ENCODE assay signal across 20 mouse cellular contexts in the genomic region with DNA sequence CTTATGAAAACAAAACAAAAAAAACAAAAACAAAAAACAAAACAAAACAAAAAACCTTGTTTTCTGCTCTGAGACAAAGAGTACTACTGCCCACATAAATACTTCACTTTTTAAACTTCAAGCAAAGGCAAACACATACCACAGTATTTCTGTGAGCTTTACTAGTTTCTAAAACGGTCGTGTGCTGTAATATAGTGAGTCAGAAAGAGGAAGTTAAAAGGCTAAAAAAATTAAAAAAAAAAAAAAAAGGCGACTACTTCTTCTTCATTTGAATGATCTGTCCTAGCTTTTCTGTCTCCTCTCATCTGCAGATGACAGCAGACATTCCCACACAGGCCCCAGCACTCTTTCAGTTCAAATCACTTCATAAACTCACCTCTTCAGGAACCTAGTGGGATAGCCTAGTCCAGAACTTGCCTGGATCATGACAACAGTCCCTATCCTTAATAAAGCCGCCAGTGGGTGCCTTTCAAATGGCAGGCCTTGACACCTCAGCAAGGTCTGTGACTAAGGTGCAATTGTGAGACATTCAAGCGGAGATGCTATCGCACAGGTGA. TPM values are rescaled to one million over a fixed set of nuclear protein-coding genes. Genes with fewer than 3 reads are reported as not detected.
DNase-seq lines count a peak whose midpoint lies in the region; ATAC-seq and TF ChIP-seq lines count a peak whose summit lies in the region.
"Had no signal": no experiment of that assay in that cellular context is flagged by ENCODE, and none has a peak within 500 bp of the region (broad histone marks: within the 10 kb centered on the region; RNA-seq: fewer than 3 reads in every experiment).

No protein-coding gene starts in this region.

- intact Hi-C loops in gastrocnemius, adult 2 months (cut with DNase I): loop anchor here (5.0 kb wide), 1 partner anchor 163 kb away; no protein-coding TSS in a partner anchor

- H3K36me3 ChIP-seq in stomach, embryonic 14.5 days (ENCODE audit: control insufficient read depth, insufficient read depth, low read length): no peaks in the 10 kb centered on the region
- no peaks in the 10 kb centered on the region for H3K36me3 ChIP-seq in stomach, postnatal 0 days (ENCODE audit: control insufficient read depth, insufficient read depth, low read length)
- H3K36me3 ChIP-seq in liver, embryonic 15.5 days (replicated peaks): no peaks in the 10 kb centered on the region
- no peaks in the 10 kb centered on the region for H3K36me3 ChIP-seq in splenic B cell, adult 2 months (ENCODE audit: control insufficient read depth, insufficient read depth, low read length, poor library complexity, severe bottlenecking)
- H3K36me3 ChIP-seq: embryonic facial prominence, embryonic 15.5 days; forebrain, embryonic 10.5 days; limb, embryonic 10.5 days; neural tube, embryonic 12.5 days; stomach, embryonic 15.5 days had no signal

- no peak for TF ChIP-seq EP300 in stomach, postnatal 0 days (optimal IDR thresholded peaks at IDR 0.05)

- H3K27ac ChIP-seq in gastrocnemius, adult 2 months: peak overlapping the region; percentile 48; the same call in 1 of the 2 replicates
- H3K27ac ChIP-seq in stomach, embryonic 14.5 days (ENCODE audit: low read length): 0 out of 2 replicates have a peak overlapping the region, but pooled peaks have one; percentile 52
- H3K27ac ChIP-seq in stomach, postnatal 0 days (replicated peaks): no peak overlapping the region
- 0 out of 2 replicates have a peak overlapping the region, but pooled peaks have one; percentile 58 for H3K27ac ChIP-seq in liver, embryonic 15.5 days (replicated peaks)
- H3K27ac ChIP-seq: embryonic facial prominence, embryonic 15.5 days; forebrain, embryonic 10.5 days; limb, embryonic 10.5 days; neural tube, embryonic 12.5 days had no signal

- H3K9ac ChIP-seq in stomach, embryonic 14.5 days (replicated peaks; ENCODE audit: low read depth, low read length): no peak overlapping the region
- no peak overlapping the region for H3K9ac ChIP-seq in stomach, postnatal 0 days (ENCODE audit: low read length)
- no peak overlapping the region for H3K9ac ChIP-seq in liver, embryonic 15.5 days
- H3K9ac ChIP-seq: embryonic facial prominence, embryonic 15.5 days; neural tube, embryonic 12.5 days; stomach, embryonic 15.5 days had no signal

- H3K4me1 ChIP-seq in stomach, embryonic 14.5 days (ENCODE audit: control insufficient read depth, insufficient read depth, low read length): 0 out of 2 replicates have a peak, but pooled peaks cover 3% of the 10 kb centered on the region
- H3K4me1 ChIP-seq in stomach, postnatal 0 days (replicated peaks; ENCODE audit: control insufficient read depth, insufficient read depth): 0 out of 2 replicates have a peak, but pooled peaks cover 2% of the 10 kb centered on the region
- peaks cover 48% of the 10 kb centered on the region for H3K4me1 ChIP-seq in liver, embryonic 15.5 days (replicated peaks)
- H3K4me1 ChIP-seq: embryonic facial prominence, embryonic 15.5 days; forebrain, embryonic 10.5 days; limb, embryonic 10.5 days; neural tube, embryonic 12.5 days had no signal

- no peak overlapping the region for H3K4me2 ChIP-seq in stomach, embryonic 14.5 days (replicated peaks; ENCODE audit: low read depth, low read length)
- H3K4me2 ChIP-seq in stomach, postnatal 0 days (replicated peaks; ENCODE audit: low read depth): no peak overlapping the region
- H3K4me2 ChIP-seq in liver, embryonic 15.5 days: no peak overlapping the region
- H3K4me2 ChIP-seq: embryonic facial prominence, embryonic 15.5 days; midbrain, embryonic 11.5 days; neural tube, embryonic 12.5 days; stomach, embryonic 15.5 days had no signal

- DNase-seq in gastrocnemius, adult 2 months: no peak
- no peak for DNase-seq in gastrocnemius, postnatal 4 days (ENCODE audit: low spot score in 2 of 2)
- DNase-seq in stomach, postnatal 0 days (ENCODE audit: low spot score): no peak
- peak; percentile 74 for DNase-seq in splenic B cell, adult 2 months (ENCODE audit: low read depth, low spot score)
- no peak for DNase-seq in layer of hippocampus, postnatal 14 days (ENCODE audit: low spot score in 2 of 2)
- no peak for DNase-seq in lung, postnatal 10 days
- DNase-seq: adrenal gland, adult 2 months; cerebellum, adult 11 months; embryo, embryonic 11 days; gastrocnemius, postnatal 10 days; heart, postnatal 10 days; right cerebral cortex, adult 18-20 months had no signal

- ATAC-seq in stomach, embryonic 14.5 days (ENCODE audit: insufficient number of reproducible peaks, insufficient read depth, low FRiP score, low read depth): no peak
- no peak for ATAC-seq in stomach, postnatal 0 days (ENCODE audit: low FRiP score, low TSS enrichment)
- ATAC-seq in liver, embryonic 15.5 days (ENCODE audit: insufficient read depth): no peak

- no peak for TF ChIP-seq CTCF in gastrocnemius, adult 2 months (IDR thresholded peaks at IDR 0.05)
- no peak for TF ChIP-seq CTCF in stomach, postnatal 0 days (IDR thresholded peaks at IDR 0.05; ENCODE audit: low read depth)

- H3K4me3 ChIP-seq in gastrocnemius, adult 2 months: no peak overlapping the region
- H3K4me3 ChIP-seq in stomach, embryonic 14.5 days (ENCODE audit: low read depth, low read length): no peak overlapping the region
- no peak overlapping the region for H3K4me3 ChIP-seq in stomach, postnatal 0 days (ENCODE audit: low read depth, low read length)
- no peak overlapping the region for H3K4me3 ChIP-seq in liver, embryonic 15.5 days (replicated peaks)
- H3K4me3 ChIP-seq: embryonic facial prominence, embryonic 15.5 days; forebrain, embryonic 10.5 days; limb, embryonic 10.5 days; neural tube, embryonic 12.5 days; stomach, embryonic 15.5 days had no signal

- H3K9me3 ChIP-seq in stomach, embryonic 14.5 days (ENCODE audit: control insufficient read depth, low read depth, low read length): no peaks in the 10 kb centered on the region
- H3K9me3 ChIP-seq in stomach, postnatal 0 days (ENCODE audit: control insufficient read depth, low read length): no peaks in the 10 kb centered on the region
- H3K9me3 ChIP-seq in liver, embryonic 15.5 days (replicated peaks): no peaks in the 10 kb centered on the region
- H3K9me3 ChIP-seq: embryonic facial prominence, embryonic 15.5 days; forebrain, embryonic 10.5 days; limb, embryonic 10.5 days; neural tube, embryonic 12.5 days; stomach, embryonic 15.5 days had no signal

- H3K27me3 ChIP-seq in stomach, embryonic 14.5 days (ENCODE audit: control insufficient read depth, insufficient read depth, low read length): no peaks in the 10 kb centered on the region
- no peaks in the 10 kb centered on the region for H3K27me3 ChIP-seq in stomach, postnatal 0 days (ENCODE audit: control insufficient read depth, insufficient read depth, low read length)
- no peaks in the 10 kb centered on the region for H3K27me3 ChIP-seq in liver, embryonic 15.5 days
- no peaks in the 10 kb centered on the region for H3K27me3 ChIP-seq in splenic B cell, adult 2 months (ENCODE audit: control insufficient read depth, insufficient read depth, low read length, poor library complexity, severe bottlenecking)
- H3K27me3 ChIP-seq: embryonic facial prominence, embryonic 15.5 days; neural tube, embryonic 12.5 days; stomach, embryonic 15.5 days had no signal

- WGBS in stomach, embryonic 14.5 days: 91% methylated on average over 6 of the region's 6 CpGs
- WGBS in stomach, postnatal 0 days: 76% methylated on average over 6 of the region's 6 CpGs
- WGBS in liver, embryonic 15.5 days (ENCODE audit: insufficient replicate concordance): 51% methylated on average over 6 of the region's 6 CpGs

RNA-seq across cellular contexts. Expression of gene Unc50, which starts 44.8 kb away (rescaled TPM):
- 10 to 100 TPM; 14.2 to 16.6 TPM for total RNA-seq in gastrocnemius, adult 2 months (2021)
- 10 to 100 TPM; 35.0 to 38.9 TPM for total RNA-seq in gastrocnemius, postnatal 4 days (2021)
- 139 and 151 TPM in 2 replicates for polyA plus RNA-seq in stomach, embryonic 14.5 days (2014; fragmentation: Nextera tagmentation; extraction: Ambion mirVana)
- 131 and 141 TPM in 2 replicates for polyA plus RNA-seq in stomach, postnatal 0 days (2015; fragmentation: Nextera tagmentation; extraction: Ambion mirVana)
- 68.6 and 70.6 TPM in 2 replicates for polyA plus RNA-seq in liver, embryonic 15.5 days (2015; fragmentation: Nextera tagmentation; extraction: Ambion mirVana)
- total RNA-seq in layer of hippocampus, postnatal 14 days (2021): 10 to 100 TPM; 55.3 to 57.6 TPM

RNA-seq across cellular contexts. Expression of gene Coa5, which starts 44.8 kb away (rescaled TPM):
- total RNA-seq in gastrocnemius, adult 2 months (2021): 10 to 100 TPM; 81.0 to 88.5 TPM
- 10 to 100 TPM; 54.4 to 54.5 TPM for total RNA-seq in gastrocnemius, postnatal 4 days (2021)
- 45.7 and 48.3 TPM in 2 replicates for polyA plus RNA-seq in stomach, embryonic 14.5 days (2014; fragmentation: Nextera tagmentation; extraction: Ambion mirVana)
- polyA plus RNA-seq in stomach, postnatal 0 days (2015; fragmentation: Nextera tagmentation; extraction: Ambion mirVana): 24.1 and 25.8 TPM in 2 replicates
- polyA plus RNA-seq in liver, embryonic 15.5 days (2015; fragmentation: Nextera tagmentation; extraction: Ambion mirVana): 25.6 and 26.0 TPM in 2 replicates
- total RNA-seq in layer of hippocampus, postnatal 14 days (2021): 10 to 100 TPM; 43.1 to 43.2 TPM
